Mouse (Mus musculus): Measurements from ENCODE around the gene Atp8b2.

GRCm38 (mm10) chr3:89959435-89959834, 3.9 kb downstream of the Atp8b2 start:
- no peak for TF ChIP-seq CTCF (IDR thresholded peaks at IDR 0.05; ENCODE audit: borderline replicate concordance, extremely low read depth, insufficient read depth, insufficient read length)
- TF ChIP-seq POLR2A (IDR thresholded peaks at IDR 0.05; ENCODE audit: borderline replicate concordance, extremely low read depth, insufficient read depth, insufficient read length, poor library complexity, severe bottlenecking): no peak
